Mouse (Mus musculus): ENCODE results near the gene F11.

F11 gene

DNA sequence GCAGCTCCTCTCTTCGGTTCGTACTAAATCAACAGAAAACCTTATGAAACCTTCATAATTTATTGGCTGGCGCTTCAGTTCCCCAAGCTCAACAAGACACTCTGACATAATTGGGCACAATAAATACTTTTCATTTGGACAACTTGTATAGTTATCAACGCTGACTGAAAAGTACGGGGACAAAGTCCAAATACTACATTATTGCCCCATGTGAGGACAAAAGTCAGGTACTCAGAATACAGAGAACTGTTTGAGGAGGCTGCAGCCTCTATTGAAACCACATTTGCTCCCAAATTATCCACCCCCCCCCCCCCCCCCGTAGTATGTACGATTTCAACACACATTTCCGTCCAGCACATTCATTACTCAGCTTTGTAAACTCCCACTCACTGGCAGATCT is 22.5 kb downstream of the F11 start:
- no peak for DNase-seq

- peak in 1 of 2 experiments; percentile 24 for DNase-seq
Observed at GRCm38 (mm10) chr8:45238282-45238681, 23.5 kb downstream of the F11 start.

GRCm38 (mm10) chr8:45236164-45236912 is 25.5 kb downstream of the F11 start:
- peak; percentile 22 to 27 for DNase-seq

- DNase-seq, result no peak
Observed at GRCm38 (mm10) chr8:45235228-45235627, 26.6 kb downstream of the F11 start.

- DNase-seq, result no peak
Observed at GRCm38 (mm10) chr8:45233256-45233655, 28.6 kb downstream of the F11 start.

GRCm38 (mm10) chr8:45202476-45202875 is 59.4 kb downstream of the F11 start:
- DNase-seq, result no peak

DNA sequence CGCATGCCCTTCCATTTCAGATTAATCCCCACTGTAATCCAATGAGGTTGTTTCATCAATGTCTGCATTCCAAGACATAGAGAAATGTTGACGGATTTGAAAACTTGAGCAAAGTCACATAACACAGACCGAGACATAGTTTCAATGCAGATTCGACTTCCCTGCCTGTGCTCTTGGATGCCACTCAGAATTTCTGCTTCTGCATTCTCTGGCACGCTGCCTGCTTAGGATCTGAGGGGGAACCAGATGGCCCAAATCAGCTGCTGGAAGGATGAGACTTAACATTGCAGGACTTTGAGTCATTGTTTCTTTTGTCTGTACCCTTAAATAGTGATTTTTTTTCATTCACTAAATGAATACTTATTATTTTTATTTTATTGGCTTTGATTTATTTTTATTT is 60.2 kb downstream of the F11 start:
- DNase-seq, result no peak

DNA sequence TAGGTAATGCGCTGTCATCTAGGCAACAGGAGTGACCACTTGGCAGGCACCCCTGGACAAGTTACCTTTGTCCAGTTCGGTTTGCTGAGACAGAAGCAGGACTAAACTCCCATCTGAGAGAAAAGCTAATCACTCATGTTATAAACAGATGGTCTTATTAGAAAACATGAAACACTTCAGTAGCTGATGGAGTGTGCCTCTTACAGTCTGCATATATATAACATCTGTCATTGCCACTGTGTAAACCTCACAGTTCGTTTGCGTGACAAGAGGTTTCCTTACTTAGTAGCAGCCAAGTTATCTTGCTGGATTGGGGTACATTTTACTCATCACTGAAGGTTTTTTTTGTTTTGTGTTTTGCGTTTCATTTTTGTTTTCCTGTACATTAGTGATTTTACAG is 64.5 kb downstream of the F11 start:
- DNase-seq, result no peak

GRCm38 (mm10) chr8:45195954-45196526 is 65.8 kb downstream of the F11 start:
- DNase-seq, result no peak

Data from lung, adult 18-20 months (tissue).